Mouse (Mus musculus) MEL (cell line): ENCODE data around the gene Olfr1328. TPM values are rescaled to one million over a fixed set of nuclear protein-coding genes. Genes with fewer than 3 reads are reported as not detected.
"Not testable (repeated sequence)": the region's sequence is repeated elsewhere in the genome, so short reads cannot be mapped to it uniquely, and the experiment has no call there.

ENCODE experiments used
- DNase-seq: peaks from one replicate; pipeline ENCODE4 v3.0.0; 2011; ENCODE audit warnings: low read depth, low spot score
- H3K27ac ChIP-seq: 2 replicates; pipeline ENCODE4 v1.5.1; 2012; ENCODE audit warnings: low read depth, mild to moderate bottlenecking, control low read depth, low read length, moderate library complexity; ENCODE audit not compliant: control insufficient read depth
- H3K27me3 ChIP-seq, 2 experiments: fragments of 150-350 bp in 1 of 2; sonication (generic) in 1 of 2; 2 replicates each; pipeline ENCODE4 v1.6.1; 2012; ENCODE audit warnings: low read length in 2 of 2, mild to moderate bottlenecking in 2 of 2, improper control_type of control experiment in 1 of 2, moderate library complexity in 1 of 2; ENCODE audit not compliant: insufficient read depth in 2 of 2, control insufficient read depth in 1 of 2
- H3K36me3 ChIP-seq, 2 experiments: 2 replicates each; pipeline ENCODE4 v1.6.1; 2012 to 2014; ENCODE audit warnings: low read length in 2 of 2, improper control_type of control experiment in 1 of 2, inconsistent platforms in 1 of 2, mild to moderate bottlenecking in 1 of 2; ENCODE audit not compliant: insufficient read depth in 2 of 2, control insufficient read depth in 1 of 2
- H3K4me1 ChIP-seq, 2 experiments: fragments of 150-350 bp in 1 of 2; sonication (generic) in 1 of 2; 2 replicates each; pipeline ENCODE4 v1.6.1; 2012; ENCODE audit warnings: low read length in 2 of 2, improper control_type of control experiment in 1 of 2, mild to moderate bottlenecking in 1 of 2; ENCODE audit not compliant: insufficient read depth in 2 of 2, control insufficient read depth in 1 of 2
- H3K4me3 ChIP-seq, 2 experiments: fragments of 150-350 bp in 1 of 2; sonication (generic) in 1 of 2; 2 replicates each; pipeline ENCODE4 v1.5.1; 2012; ENCODE audit warnings: low read depth in 2 of 2, low read length in 2 of 2, mild to moderate bottlenecking in 2 of 2, moderate library complexity in 2 of 2, control low read depth in 1 of 2, improper control_type of control experiment in 1 of 2; ENCODE audit not compliant: control insufficient read depth in 1 of 2, insufficient read depth in 1 of 2
- H3K79me2 ChIP-seq: 2 replicates; pipeline ENCODE4 v1.6.1; 2012; ENCODE audit warnings: mild to moderate bottlenecking, low read length, moderate library complexity; ENCODE audit not compliant: control insufficient read depth, poor library complexity, insufficient read depth
- H3K9ac ChIP-seq: 2 replicates; pipeline ENCODE4 v1.6.1; 2012; ENCODE audit warnings: low read depth, mild to moderate bottlenecking, control low read depth, low read length, moderate library complexity; ENCODE audit not compliant: control insufficient read depth, poor library complexity, severe bottlenecking
- H3K9me3 ChIP-seq: fragments of 150-350 bp; sonication (generic); replicated peaks from 2 replicates; pipeline ENCODE4 v1.6.1; 2012; ENCODE audit warnings: mild to moderate bottlenecking, low read length, improper control_type of control experiment, moderate library complexity; ENCODE audit not compliant: insufficient read depth
- CHD2 ChIP-seq: IDR thresholded peaks from 2 replicates; pipeline ENCODE4 v1.6.1; 2011; ENCODE audit warnings: low read length, improper control_type of control experiment
- CTCF ChIP-seq, 3 experiments: IDR thresholded peaks in 2 of 3; conservative IDR thresholded peaks in 1 of 3; 2 replicates each; pipeline ENCODE4 v1.5.1; 2011 to 2012; ENCODE audit warnings: low read length in 3 of 3, low read depth in 2 of 3, mild to moderate bottlenecking in 2 of 3, improper control_type of control experiment in 1 of 3, inconsistent platforms in 1 of 3, mixed read lengths in 1 of 3, moderate library complexity in 1 of 3; ENCODE audit not compliant: control insufficient read depth in 1 of 3, insufficient read depth in 1 of 3, poor library complexity in 1 of 3, severe bottlenecking in 1 of 3
- ELF1 ChIP-seq: IDR thresholded peaks from 2 replicates; pipeline ENCODE4 v1.6.1; 2014; ENCODE audit warnings: low read depth, mild to moderate bottlenecking, inconsistent platforms, low read length, improper control_type of control experiment, moderate library complexity
- EP300 ChIP-seq, 2 experiments: IDR thresholded peaks; 2 replicates each; pipeline ENCODE4 v1.6.1; 2011; ENCODE audit warnings: improper control_type of control experiment in 2 of 2, low read length in 2 of 2, low read depth in 1 of 2, mild to moderate bottlenecking in 1 of 2
- ETS1 ChIP-seq: IDR thresholded peaks from 2 replicates; pipeline ENCODE4 v1.6.1; 2012; ENCODE audit warnings: low read depth, mild to moderate bottlenecking, inconsistent platforms, low read length, improper control_type of control experiment, moderate library complexity
- GATA1 ChIP-seq: IDR thresholded peaks from 2 replicates; pipeline ENCODE4 v1.6.1; 2011; ENCODE audit warnings: low read depth, low read length, improper control_type of control experiment
- JUND ChIP-seq: IDR thresholded peaks from 2 replicates; pipeline ENCODE4 v1.6.1; 2011; ENCODE audit warnings: low read depth, mild to moderate bottlenecking, improper control_type of control experiment, low read length
- MAX ChIP-seq: IDR thresholded peaks from 2 replicates; pipeline ENCODE4 v1.6.1; 2011; ENCODE audit warnings: low read length, improper control_type of control experiment
- MAZ ChIP-seq: IDR thresholded peaks from 2 replicates; pipeline ENCODE4 v1.6.1; 2012; ENCODE audit warnings: low read depth, mild to moderate bottlenecking, inconsistent platforms, low read length, improper control_type of control experiment
- MYC ChIP-seq: IDR thresholded peaks from 2 replicates; pipeline ENCODE4 v1.6.1; 2011; ENCODE audit warnings: low read depth, mild to moderate bottlenecking, low read length, improper control_type of control experiment, moderate library complexity
- POLR2AphosphoS5 ChIP-seq: IDR thresholded peaks from 2 replicates; pipeline ENCODE4 v1.6.1; 2012; ENCODE audit warnings: low read depth, borderline replicate concordance, mild to moderate bottlenecking, inconsistent platforms, low read length, moderate library complexity, mixed read lengths
- RCOR1 ChIP-seq: IDR thresholded peaks from 2 replicates; pipeline ENCODE4 v1.6.1; 2012; ENCODE audit warnings: low read depth, mild to moderate bottlenecking, inconsistent platforms, low read length, improper control_type of control experiment
- SIN3A ChIP-seq: IDR thresholded peaks from 2 replicates; pipeline ENCODE4 v1.6.1; 2012; ENCODE audit warnings: low read length, improper control_type of control experiment, inconsistent platforms
- SMC3 ChIP-seq: IDR thresholded peaks from 2 replicates; pipeline ENCODE4 v1.6.1; 2011; ENCODE audit warnings: low read depth, low read length, improper control_type of control experiment
- UBTF ChIP-seq: IDR thresholded peaks from 2 replicates; pipeline ENCODE4 v1.6.1; 2012; ENCODE audit warnings: low read depth, mild to moderate bottlenecking, inconsistent platforms, low read length, improper control_type of control experiment, moderate library complexity, borderline replicate concordance; ENCODE audit not compliant: insufficient read depth
- ZNF384 ChIP-seq: IDR thresholded peaks from 2 replicates; pipeline ENCODE4 v1.6.1; 2012; ENCODE audit warnings: low read depth, mild to moderate bottlenecking, inconsistent platforms, low read length, improper control_type of control experiment
- polyA plus RNA-seq, 2 experiments: library from polyadenylated mRNA; stranded (reverse) in 1 of 2; unstranded in 1 of 2; fragments of >175 nt in 1 of 2; fragments of >200 nt in 1 of 2; gene quantifications; 2 replicates each; pipeline versions ENCODE4 v1.2.1 to v1.2.4; 2012; ENCODE audit warnings: low replicate concordance in 2 of 2, low read depth in 1 of 2; ENCODE audit not compliant: insufficient read length in 2 of 2, insufficient read depth in 1 of 2, missing spikeins in 1 of 2
- total RNA-seq: library from RNA; depleted of rRNA; stranded (reverse); fragments of 300-350 nt; gene quantifications from 2 replicates; pipeline ENCODE4 v1.2.3, GENCODE M21; 2012

Olfr1328 gene
- total and polyA plus RNA-seq, 3 experiments = not detected

DNA sequence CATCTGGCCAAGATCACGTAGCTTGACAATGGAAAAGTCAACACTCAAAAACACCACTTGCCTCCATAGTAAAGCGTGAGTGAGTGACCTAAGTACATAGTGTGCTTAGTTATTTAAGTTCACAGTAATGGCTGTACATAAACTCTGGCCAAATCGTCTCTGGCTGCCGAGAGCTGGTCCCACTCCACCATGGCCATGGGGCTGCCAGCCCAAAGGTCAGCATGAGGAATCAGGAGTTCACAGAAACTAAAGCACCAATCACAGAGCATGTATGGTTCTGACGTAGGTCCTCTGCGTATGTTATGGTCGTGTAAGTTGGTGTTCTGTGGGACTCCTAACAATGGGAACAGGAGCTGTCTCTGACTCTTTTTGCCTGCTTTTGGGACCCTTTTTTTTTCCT is 20.4 kb upstream of the Olfr1328 start:
- Histone ChIP-seq H3K79me2 (no peaks in the 10 kb centered on the region), H3K27me3 (peaks cover 1 to 4% of the 10 kb centered on the region in 2 experiments; a peak in 2 of 4 replicates), H3K4me3 (no peak overlapping the region)
- TF ChIP-seq ETS1 (no peak), CHD2 (no peak), MAZ (no peak), MYC (no peak), UBTF (no peak), CTCF (IDR thresholded peaks at IDR 0.05 in 2 of 3, conservative IDR thresholded peaks at IDR 0.05 in 1 of 3; ENCODE audit: control insufficient read depth in 1 of 3, insufficient read depth in 1 of 3, low read depth in 2 of 3, low read length in 3 of 3, poor library complexity in 1 of 3, severe bottlenecking in 1 of 3) (no peak), RCOR1 (no peak), EP300 (IDR thresholded peaks at IDR 0.05; ENCODE audit: low read depth in 1 of 2, low read length in 2 of 2) (no peak), JUND (no peak), POLR2AphosphoS5 (no peak), GATA1 (no peak), MAX (no peak), SIN3A (no peak), ELF1 (no peak), ZNF384 (no peak), SMC3 (no peak)
- TF ChIP-seq, all 39 proteins: peak for 0
- no peak for DNase-seq
- Histone ChIP-seq H3K36me3 (no peaks in the 10 kb centered on the region), H3K4me1 (no peaks in the 10 kb centered on the region), H3K9me3 (no peaks in the 10 kb centered on the region), H3K9ac (no peak overlapping the region), H3K27ac (no peak overlapping the region)

DNA sequence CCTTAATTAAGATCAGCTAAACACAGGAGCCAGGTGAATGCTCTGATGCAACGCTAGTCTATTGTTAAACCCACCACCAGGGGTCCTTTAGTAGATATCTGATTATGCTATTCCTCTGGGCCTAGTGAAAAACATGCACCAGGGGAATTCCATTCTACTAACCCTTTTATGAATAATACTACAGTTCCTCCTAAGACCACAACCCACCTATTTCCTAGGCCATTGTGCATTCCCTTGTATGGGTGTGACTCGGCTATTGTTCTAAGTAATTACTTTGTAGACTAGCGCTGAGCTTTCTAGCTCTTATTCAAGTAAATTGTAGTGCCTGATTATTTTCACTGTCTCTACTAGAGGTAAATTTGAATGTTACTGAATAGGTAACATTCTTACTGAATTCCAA is 7.1 kb downstream of the Olfr1328 start:
- not testable (repeated sequence) for H3K79me2 ChIP-seq, H3K27ac ChIP-seq, H3K4me1 ChIP-seq, H3K9me3 ChIP-seq, H3K36me3 ChIP-seq, H3K9ac ChIP-seq, DNase-seq, H3K27me3 ChIP-seq, H3K4me3 ChIP-seq

DNA sequence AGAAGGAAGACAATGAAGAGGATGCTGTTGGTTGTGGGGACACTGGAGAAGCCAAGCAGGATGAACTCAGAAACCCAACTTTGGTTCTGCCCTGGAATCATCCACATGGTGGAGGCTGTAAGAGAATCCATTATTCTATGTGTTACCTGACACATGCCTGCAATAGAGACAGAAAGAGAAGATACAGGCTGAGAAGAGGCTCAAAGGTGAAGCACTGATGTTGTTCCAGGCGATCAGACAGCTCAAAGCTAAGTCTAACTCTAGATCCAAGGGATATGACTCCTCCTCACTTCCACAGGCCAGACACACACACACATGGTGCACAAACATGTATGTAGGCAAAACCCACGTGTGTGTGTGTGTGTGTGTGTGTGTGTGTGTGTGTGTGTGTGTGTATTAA is 21.0 kb downstream of the Olfr1328 start, which contains the start of gene Olfr1329:
Gene Olfr1329 (minus strand): TSS at position 101 of the 400 bp plus-strand sequence.
- H3K27me3 ChIP-seq, DNase-seq, H3K36me3 ChIP-seq, H3K4me1 ChIP-seq, H3K27ac ChIP-seq, H3K9ac ChIP-seq, H3K9me3 ChIP-seq, H3K79me2 ChIP-seq, H3K4me3 ChIP-seq: not testable (repeated sequence)
